Mouse (Mus musculus): Measurements from ENCODE around the gene Plppr1. TPM values are rescaled to one million over a fixed set of nuclear protein-coding genes. Genes with fewer than 3 reads are reported as not detected.

Gene Plppr1
- total and polyA plus RNA-seq, 3 experiments, result not detected

- no peak overlapping the region for H3K9ac ChIP-seq (ENCODE audit: control insufficient read depth, low read depth, low read length, poor library complexity, severe bottlenecking)
- no peaks in the 10 kb centered on the region for H3K4me1 ChIP-seq (ENCODE audit: control insufficient read depth in 1 of 2, insufficient read depth in 2 of 2, low read length in 2 of 2)
- no peaks in the 10 kb centered on the region for H3K9me3 ChIP-seq (replicated peaks; ENCODE audit: insufficient read depth, low read length)
- H3K79me2 ChIP-seq (ENCODE audit: control insufficient read depth, insufficient read depth, low read length, poor library complexity), result no peaks in the 10 kb centered on the region
- no peaks in the 10 kb centered on the region for H3K27me3 ChIP-seq (ENCODE audit: control insufficient read depth in 1 of 2, insufficient read depth in 2 of 2, low read length in 2 of 2)
- DNase-seq (ENCODE audit: low read depth, low spot score), result no peak
- TF ChIP-seq GATA1 (IDR thresholded peaks at IDR 0.05; ENCODE audit: low read depth, low read length) (no peak), POLR2A (IDR thresholded peaks at IDR 0.05; ENCODE audit: control insufficient read depth in 1 of 2, insufficient read depth in 1 of 2, low read depth in 1 of 2, low read length in 2 of 2, poor library complexity in 1 of 2) (no peak), SMC3 (IDR thresholded peaks at IDR 0.05; ENCODE audit: low read depth, low read length) (no peak), ZNF384 (IDR thresholded peaks at IDR 0.05; ENCODE audit: low read depth, low read length) (no peak), MYC (IDR thresholded peaks at IDR 0.05; ENCODE audit: low read depth, low read length) (no peak), POLR2AphosphoS2 (IDR thresholded peaks at IDR 0.05; ENCODE audit: low read length) (no peak), E2F4 (IDR thresholded peaks at IDR 0.05; ENCODE audit: borderline replicate concordance, low read depth, low read length) (no peak), MYB (IDR thresholded peaks at IDR 0.05; ENCODE audit: low read depth, low read length) (no peak), MXI1 (IDR thresholded peaks at IDR 0.05; ENCODE audit: low read depth, low read length) (no peak), KAT2A (conservative IDR thresholded peaks at IDR 0.05; ENCODE audit: low read depth, low read length) (no peak), EP300 (IDR thresholded peaks at IDR 0.05; ENCODE audit: low read depth in 1 of 2, low read length in 2 of 2) (no peak), NELFE (IDR thresholded peaks at IDR 0.05; ENCODE audit: low read depth, low read length) (no peak), TBP (IDR thresholded peaks at IDR 0.05; ENCODE audit: low read depth, low read length) (no peak), USF1 (IDR thresholded peaks at IDR 0.05; ENCODE audit: low read depth, low read length) (no peak), ZC3H11A (IDR thresholded peaks at IDR 0.05; ENCODE audit: low read depth, low read length) (no peak), ZMIZ1 (IDR thresholded peaks at IDR 0.05; ENCODE audit: low read depth, low read length) (no peak), USF2 (IDR thresholded peaks at IDR 0.05; ENCODE audit: borderline replicate concordance in 1 of 2, insufficient read depth in 1 of 2, low read depth in 1 of 2, low read length in 2 of 2) (no peak), JUND (IDR thresholded peaks at IDR 0.05; ENCODE audit: low read depth, low read length) (no peak), RAD21 (IDR thresholded peaks at IDR 0.05; ENCODE audit: low read depth, low read length) (no peak)
- no peak overlapping the region for H3K4me3 ChIP-seq (ENCODE audit: control insufficient read depth in 1 of 2, insufficient read depth in 1 of 2, low read depth in 2 of 2, low read length in 2 of 2)
- H3K36me3 ChIP-seq (ENCODE audit: control insufficient read depth in 1 of 2, insufficient read depth in 2 of 2, low read length in 2 of 2), result no peaks in the 10 kb centered on the region
- H3K27ac ChIP-seq (ENCODE audit: control insufficient read depth, low read depth, low read length), result no peak overlapping the region
These were observed 173.9 kb downstream of the Plppr1 start for GRCm38 (mm10) chr4:49233032-49233406.

DNA sequence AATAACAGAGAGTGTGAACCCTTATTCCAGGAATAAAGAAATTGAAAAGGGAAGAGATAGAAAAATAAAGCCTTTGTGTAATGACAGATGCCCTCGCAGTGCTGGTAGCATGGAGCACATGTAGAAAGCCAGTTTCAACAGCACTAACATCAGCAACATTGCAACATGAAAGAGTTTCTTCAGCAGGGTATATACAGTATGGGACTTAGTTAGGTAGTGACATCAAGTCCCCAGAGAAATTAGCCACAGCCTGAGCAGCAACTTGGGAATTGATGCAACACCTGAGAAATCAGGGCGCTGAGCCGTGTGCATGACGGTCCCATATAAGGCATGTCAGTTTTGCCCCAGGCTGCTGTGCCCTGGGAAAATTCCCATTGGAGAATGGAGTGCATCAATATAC, 179.0 kb downstream of the Plppr1 start:
- no peak for TF ChIP-seq CHD2 (IDR thresholded peaks at IDR 0.05; ENCODE audit: low read length)
- no peak for TF ChIP-seq CTCF (IDR thresholded peaks at IDR 0.05 in 2 of 3, conservative IDR thresholded peaks at IDR 0.05 in 1 of 3; ENCODE audit: control insufficient read depth in 1 of 3, insufficient read depth in 1 of 3, low read depth in 2 of 3, low read length in 3 of 3, poor library complexity in 1 of 3, severe bottlenecking in 1 of 3)
- no peak for TF ChIP-seq KAT2A (conservative IDR thresholded peaks at IDR 0.05; ENCODE audit: low read depth, low read length)
- no peak for TF ChIP-seq RAD21 (IDR thresholded peaks at IDR 0.05; ENCODE audit: low read depth, low read length)
- TF ChIP-seq HCFC1 (IDR thresholded peaks at IDR 0.05; ENCODE audit: low read depth, low read length), result no peak
- TF ChIP-seq JUND (IDR thresholded peaks at IDR 0.05; ENCODE audit: low read depth, low read length), result no peak
- TF ChIP-seq ZKSCAN1 (IDR thresholded peaks at IDR 0.05; ENCODE audit: low read depth, low read length), result no peak
- TF ChIP-seq TCF12 (IDR thresholded peaks at IDR 0.05; ENCODE audit: low read depth, low read length), result no peak
- TF ChIP-seq POLR2A (IDR thresholded peaks at IDR 0.05; ENCODE audit: control insufficient read depth in 1 of 2, insufficient read depth in 1 of 2, low read depth in 1 of 2, low read length in 2 of 2, poor library complexity in 1 of 2), result no peak
- no peak for TF ChIP-seq TAL1 (IDR thresholded peaks at IDR 0.05; ENCODE audit: low read length)
- no peak for TF ChIP-seq MYC (IDR thresholded peaks at IDR 0.05; ENCODE audit: low read depth, low read length)
- no peak for TF ChIP-seq MEF2A (IDR thresholded peaks at IDR 0.05; ENCODE audit: extremely low read depth, insufficient replicate concordance, low read depth, low read length, poor library complexity, severe bottlenecking)
- no peak for TF ChIP-seq MYB (IDR thresholded peaks at IDR 0.05; ENCODE audit: low read depth, low read length)
- no peak for TF ChIP-seq GATA1 (IDR thresholded peaks at IDR 0.05; ENCODE audit: low read depth, low read length)
- TF ChIP-seq EP300 (IDR thresholded peaks at IDR 0.05; ENCODE audit: low read depth in 1 of 2, low read length in 2 of 2), result no peak
- TF ChIP-seq MXI1 (IDR thresholded peaks at IDR 0.05; ENCODE audit: low read depth, low read length), result no peak
- no peak for TF ChIP-seq GABPA (IDR thresholded peaks at IDR 0.05; ENCODE audit: low read depth, low read length)
- Histone ChIP-seq H3K27ac (ENCODE audit: control insufficient read depth, low read depth, low read length) (no peak overlapping the region), H3K4me1 (ENCODE audit: control insufficient read depth in 1 of 2, insufficient read depth in 2 of 2, low read length in 2 of 2) (no peaks in the 10 kb centered on the region), H3K79me2 (ENCODE audit: control insufficient read depth, insufficient read depth, low read length, poor library complexity) (no peaks in the 10 kb centered on the region), H3K9ac (ENCODE audit: control insufficient read depth, low read depth, low read length, poor library complexity, severe bottlenecking) (no peak overlapping the region), H3K4me3 (ENCODE audit: control insufficient read depth in 1 of 2, insufficient read depth in 1 of 2, low read depth in 2 of 2, low read length in 2 of 2) (no peak overlapping the region), H3K27me3 (ENCODE audit: control insufficient read depth in 1 of 2, insufficient read depth in 2 of 2, low read length in 2 of 2) (no peaks in the 10 kb centered on the region), H3K36me3 (ENCODE audit: control insufficient read depth in 1 of 2, insufficient read depth in 2 of 2, low read length in 2 of 2) (no peaks in the 10 kb centered on the region), H3K9me3 (replicated peaks; ENCODE audit: insufficient read depth, low read length) (no peaks in the 10 kb centered on the region)
- no peak for DNase-seq (ENCODE audit: low read depth, low spot score)

All from MEL (cell line).